Mouse (Mus musculus): ENCODE results near the gene Gm3543.
"Not testable (repeated sequence)": the region's sequence is repeated elsewhere in the genome, so short reads cannot be mapped to it uniquely, and the experiment has no call there.

Gm3543 gene

DNA sequence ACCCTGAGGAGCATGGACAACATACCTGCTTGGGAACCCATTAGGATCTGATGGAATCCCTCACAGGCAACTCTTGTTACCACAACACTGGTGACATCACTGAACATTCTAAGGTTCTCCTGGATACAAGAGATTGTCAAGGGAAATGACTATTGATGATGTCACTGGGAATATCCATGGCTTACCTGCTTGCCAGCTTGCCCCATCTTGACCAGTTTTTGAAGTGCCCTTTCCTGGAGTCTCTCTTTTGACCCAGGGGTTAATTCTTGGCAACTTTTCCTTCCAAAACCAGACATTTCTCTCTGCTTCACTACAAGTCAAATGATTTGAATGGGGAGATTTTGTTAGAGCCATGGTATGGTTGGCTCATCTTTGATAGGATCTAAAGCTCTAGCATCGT, at the start of gene Gm3543:
Gene Gm3543 (minus strand): TSS at position 101 of the 400 bp plus-strand sequence.
- DNase-seq = not testable (repeated sequence)

- DNase-seq = not testable (repeated sequence)
Measured at GRCm38 (mm10) chr14:41968596-41968995, 14.5 kb downstream of the Gm3543 start.

DNA sequence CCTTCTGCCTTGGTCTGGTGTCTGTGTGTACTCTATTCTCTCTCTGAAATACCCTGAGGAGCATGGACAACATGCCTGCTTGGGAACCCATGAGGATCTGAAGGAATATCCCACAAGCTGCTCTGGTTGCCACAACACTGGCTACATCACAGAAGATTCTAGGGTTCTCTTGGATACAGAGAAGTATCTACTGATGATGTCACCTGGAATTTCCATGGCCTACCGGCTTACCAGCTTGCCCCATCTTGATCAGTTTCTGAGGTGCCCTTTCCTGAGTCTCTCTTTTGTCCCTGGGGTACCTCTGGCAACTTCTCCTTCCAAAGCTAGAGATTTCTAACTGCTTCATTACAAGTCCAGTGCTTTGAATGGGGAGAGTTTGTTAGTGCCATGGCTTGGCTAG, 15.3 kb downstream of the Gm3543 start, which contains the start of gene Gm6401:
Gene Gm6401 (minus strand): TSS at position 101 of the 400 bp plus-strand sequence.
- not testable (repeated sequence) for DNase-seq

GRCm38 (mm10) chr14:41964095-41964494, 19.0 kb downstream of the Gm3543 start:
- not testable (repeated sequence) for DNase-seq

DNA sequence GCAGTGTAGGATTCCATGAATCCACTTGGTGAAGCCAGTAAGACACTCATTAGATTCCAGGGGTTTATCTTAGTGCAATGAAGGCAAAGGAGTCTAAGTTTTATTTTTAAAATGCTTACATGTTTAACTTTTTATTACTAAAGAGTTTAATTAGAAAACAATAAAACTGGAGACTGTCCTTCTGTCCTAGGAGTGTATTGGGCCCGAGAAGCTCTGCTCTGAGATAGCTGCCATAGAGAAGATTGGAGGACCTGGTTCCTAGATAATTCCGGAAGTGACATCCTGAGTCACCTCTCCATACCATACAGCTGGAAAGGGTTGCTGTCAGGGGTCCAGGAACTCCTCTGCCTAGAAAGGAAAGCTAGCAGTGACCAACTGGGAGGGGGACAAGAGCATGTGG, 39.4 kb downstream of the Gm3543 start, which contains the start of gene 1700024B05Rik:
Gene 1700024B05Rik (plus strand): TSS at position 301 of the 400 bp plus-strand sequence.
- DNase-seq = not testable (repeated sequence)

All from thymus, postnatal 4 days (tissue).